Mouse (Mus musculus): ENCODE measurements at regions not wholly inside any gene's neighbourhood (a gene's known extent, or its start where the extent isn't known, plus 50 kb on each side); places are given as distances from the start of the nearest gene placed in this dataset.
A peak's percentile ranks its signal among the peaks of the same experiment; 100 is the strongest.

DNA sequence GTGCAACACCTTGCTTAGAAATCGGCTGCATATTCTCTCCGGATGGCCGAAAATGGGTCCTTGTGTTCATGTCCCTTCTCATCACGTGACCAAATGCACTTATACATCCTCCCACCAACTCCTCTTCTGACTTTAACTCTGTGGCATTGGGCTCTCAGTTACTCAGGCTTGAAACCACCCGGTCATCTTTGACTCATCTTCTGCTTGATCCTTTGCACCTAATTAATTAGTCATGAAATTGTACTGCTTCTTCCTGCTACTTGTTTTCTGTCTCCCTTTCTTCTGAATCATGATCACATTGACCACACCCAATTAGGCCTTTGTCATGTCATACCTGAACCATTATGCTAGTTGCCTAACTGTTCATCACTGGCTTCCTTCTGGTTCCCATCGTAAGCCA, 208.4 kb upstream of the Fam241a start:
- Histone ChIP-seq H3K9ac (replicated peaks) (no peak overlapping the region), H3K4me1 (ENCODE audit: insufficient read depth) (no peaks in the 10 kb centered on the region), H3K36me3 (replicated peaks; ENCODE audit: insufficient read depth, low read length) (no peaks in the 10 kb centered on the region), H3K4me2 (ENCODE audit: low read depth, low read length) (no peak overlapping the region), H3K9me3 (ENCODE audit: low read length) (no peaks in the 10 kb centered on the region), H3K27ac (ENCODE audit: low read depth) (no peak overlapping the region), H3K27me3 (ENCODE audit: insufficient read depth, low read length) (no peaks in the 10 kb centered on the region), H3K4me3 (ENCODE audit: low read depth, low read length) (no peak overlapping the region)
- ATAC-seq (no peak), DNase-seq (no peak)
- no peak for TF ChIP-seq CTCF (IDR thresholded peaks at IDR 0.05; ENCODE audit: low read depth)
- TF ChIP-seq EP300 (IDR thresholded peaks at IDR 0.05; ENCODE audit: low read depth): no peak
- 79% methylated on average over 6 of the region's 6 CpGs for WGBS (ENCODE audit: insufficient replicate concordance)

DNA sequence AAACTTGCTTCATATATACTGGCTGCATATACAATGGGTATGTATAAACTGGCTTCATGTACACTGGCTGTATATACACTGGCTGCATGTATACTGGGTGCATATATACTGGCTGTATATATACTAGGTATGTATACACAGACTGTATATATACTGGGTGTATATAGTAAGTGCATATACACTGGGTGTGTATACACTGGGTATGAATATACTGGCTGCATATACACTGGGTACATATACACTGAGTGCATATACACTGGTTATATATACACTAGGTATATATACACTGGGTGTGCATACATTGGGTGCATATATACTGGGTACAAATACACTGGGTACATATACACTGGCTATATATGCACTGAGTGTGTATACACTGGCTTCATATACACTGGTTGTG, 196.9 kb upstream of the Fam241a start:
- H3K9ac ChIP-seq (replicated peaks): no peak overlapping the region
- ATAC-seq: no peak
- no peaks in the 10 kb centered on the region for H3K4me1 ChIP-seq (ENCODE audit: insufficient read depth)
- no peak overlapping the region for H3K4me2 ChIP-seq (ENCODE audit: low read depth, low read length)
- DNase-seq: no peak
- no peaks in the 10 kb centered on the region for H3K36me3 ChIP-seq (replicated peaks; ENCODE audit: insufficient read depth, low read length)
- H3K27me3 ChIP-seq (ENCODE audit: insufficient read depth, low read length): no peaks in the 10 kb centered on the region
- H3K4me3 ChIP-seq (ENCODE audit: low read depth, low read length): no peak overlapping the region
- H3K27ac ChIP-seq (ENCODE audit: low read depth): no peak overlapping the region
- no peaks in the 10 kb centered on the region for H3K9me3 ChIP-seq (ENCODE audit: low read length)
- TF ChIP-seq EP300 (IDR thresholded peaks at IDR 0.05; ENCODE audit: low read depth) (no peak), CTCF (IDR thresholded peaks at IDR 0.05; ENCODE audit: low read depth) (no peak)

DNA sequence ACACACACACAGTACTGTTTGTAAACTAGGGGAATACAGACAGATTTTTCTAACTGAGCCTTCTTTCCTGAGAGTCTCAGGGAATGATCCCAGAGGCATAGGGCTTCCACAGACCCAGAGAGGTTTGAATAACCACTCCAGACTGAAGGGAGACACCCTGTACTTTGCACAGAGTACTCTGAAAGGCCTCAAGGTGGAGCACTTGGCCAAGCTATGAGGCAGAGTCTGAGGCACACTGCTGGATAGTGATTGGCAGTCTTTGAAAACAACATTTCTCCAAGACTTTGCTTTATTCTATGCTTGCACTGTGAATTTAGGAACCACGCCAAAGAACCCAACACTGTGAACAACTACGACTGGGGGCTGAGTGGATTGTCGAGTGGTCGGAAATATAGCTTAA, 192.1 kb upstream of the Fam241a start:
- Histone ChIP-seq H3K4me2 (ENCODE audit: low read depth, low read length) (no peak overlapping the region), H3K27me3 (ENCODE audit: insufficient read depth, low read length) (no peaks in the 10 kb centered on the region), H3K36me3 (replicated peaks; ENCODE audit: insufficient read depth, low read length) (no peaks in the 10 kb centered on the region), H3K27ac (ENCODE audit: low read depth) (no peak overlapping the region), H3K9me3 (ENCODE audit: low read length) (no peaks in the 10 kb centered on the region), H3K4me1 (ENCODE audit: insufficient read depth) (no peaks in the 10 kb centered on the region), H3K4me3 (ENCODE audit: low read depth, low read length) (no peak overlapping the region), H3K9ac (replicated peaks) (no peak overlapping the region)
- TF ChIP-seq CTCF (IDR thresholded peaks at IDR 0.05; ENCODE audit: low read depth) (peak; percentile 65), EP300 (IDR thresholded peaks at IDR 0.05; ENCODE audit: low read depth) (no peak)
- ATAC-seq: no peak
- DNase-seq: peak; percentile 19
- 33% methylated on average over 4 of the region's 4 CpGs for WGBS (ENCODE audit: insufficient replicate concordance)

DNA sequence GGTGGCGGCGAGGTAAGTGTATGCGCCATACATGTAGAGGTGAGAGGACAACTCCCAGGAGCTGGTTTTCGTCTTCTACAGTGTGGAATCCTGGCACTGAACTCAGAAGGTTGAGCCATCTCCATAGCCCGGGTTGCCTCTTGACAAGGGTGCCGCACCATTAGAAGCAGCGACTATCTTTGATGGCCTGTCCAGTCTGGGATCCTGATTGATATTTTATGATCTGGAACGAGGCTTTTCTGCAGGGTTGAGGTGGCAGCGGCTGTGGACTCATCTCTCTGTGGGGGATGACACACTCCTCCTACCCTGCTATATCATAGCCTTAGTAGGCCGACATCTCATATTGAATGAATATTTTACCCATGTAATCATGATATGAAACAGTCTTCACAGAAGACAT, 191.0 kb upstream of the Fam241a start:
- WGBS (ENCODE audit: insufficient replicate concordance): 76% methylated on average over 10 of the region's 10 CpGs
- Histone ChIP-seq H3K4me1 (ENCODE audit: insufficient read depth) (no peaks in the 10 kb centered on the region), H3K27me3 (ENCODE audit: insufficient read depth, low read length) (no peaks in the 10 kb centered on the region), H3K9me3 (ENCODE audit: low read length) (no peaks in the 10 kb centered on the region), H3K9ac (replicated peaks) (no peak overlapping the region), H3K4me3 (ENCODE audit: low read depth, low read length) (no peak overlapping the region), H3K36me3 (replicated peaks; ENCODE audit: insufficient read depth, low read length) (no peaks in the 10 kb centered on the region), H3K4me2 (ENCODE audit: low read depth, low read length) (no peak overlapping the region), H3K27ac (ENCODE audit: low read depth) (no peak overlapping the region)
- ATAC-seq: no peak
- no peak for DNase-seq
- TF ChIP-seq EP300 (IDR thresholded peaks at IDR 0.05; ENCODE audit: low read depth): no peak
- TF ChIP-seq CTCF (IDR thresholded peaks at IDR 0.05; ENCODE audit: low read depth): no peak

DNA sequence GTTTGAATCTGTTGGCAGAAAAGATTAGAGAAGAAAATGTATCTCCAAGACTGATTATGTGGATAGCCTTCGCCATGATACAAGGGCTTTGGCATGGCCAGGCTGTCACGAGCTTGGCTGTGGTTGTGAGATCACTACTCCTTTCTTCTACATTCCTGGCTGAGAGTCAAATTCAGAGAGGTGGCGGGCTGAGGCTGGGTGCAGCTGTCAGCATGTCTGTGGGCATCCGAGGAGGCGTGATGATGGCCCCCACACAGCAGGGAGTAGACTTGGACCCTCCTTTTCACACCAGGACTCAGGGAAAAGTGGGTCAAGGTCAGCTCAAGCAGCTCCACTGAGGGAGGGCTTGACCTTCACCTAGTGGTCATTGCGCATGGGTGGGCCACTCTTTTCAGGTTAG, 186.3 kb upstream of the Fam241a start:
- WGBS (ENCODE audit: insufficient replicate concordance): 68% methylated on average over 6 of the region's 6 CpGs
- DNase-seq (no peak), ATAC-seq (no peak)
- Histone ChIP-seq H3K9ac (replicated peaks) (no peak overlapping the region), H3K4me1 (ENCODE audit: insufficient read depth) (no peaks in the 10 kb centered on the region), H3K36me3 (replicated peaks; ENCODE audit: insufficient read depth, low read length) (no peaks in the 10 kb centered on the region), H3K4me3 (ENCODE audit: low read depth, low read length) (no peak overlapping the region), H3K27me3 (ENCODE audit: insufficient read depth, low read length) (no peaks in the 10 kb centered on the region), H3K4me2 (ENCODE audit: low read depth, low read length) (no peak overlapping the region), H3K9me3 (ENCODE audit: low read length) (no peaks in the 10 kb centered on the region), H3K27ac (ENCODE audit: low read depth) (no peak overlapping the region)
- TF ChIP-seq EP300 (IDR thresholded peaks at IDR 0.05; ENCODE audit: low read depth) (no peak), CTCF (IDR thresholded peaks at IDR 0.05; ENCODE audit: low read depth) (no peak)

DNA sequence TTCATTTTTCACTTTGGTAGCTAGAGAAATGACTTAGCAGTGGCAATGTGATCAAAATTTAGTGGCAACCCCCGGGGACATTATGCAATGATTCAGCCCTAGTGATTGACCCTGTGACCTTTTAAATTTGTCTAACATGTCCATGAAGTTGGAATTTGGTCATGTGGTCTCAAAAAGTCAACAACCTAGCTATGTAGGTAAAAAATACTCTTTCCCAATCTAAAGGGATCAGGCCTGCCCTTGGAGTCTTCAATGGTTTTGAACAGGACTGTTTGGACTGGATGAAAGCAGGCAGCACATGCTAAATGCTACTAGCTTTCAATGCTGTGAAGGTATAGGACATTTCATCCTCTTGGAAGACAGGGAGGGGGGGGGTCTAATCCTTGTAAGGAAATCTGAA, 185.3 kb upstream of the Fam241a start:
- Histone ChIP-seq H3K36me3 (replicated peaks; ENCODE audit: insufficient read depth, low read length) (no peaks in the 10 kb centered on the region), H3K4me2 (ENCODE audit: low read depth, low read length) (no peak overlapping the region), H3K27me3 (ENCODE audit: insufficient read depth, low read length) (no peaks in the 10 kb centered on the region), H3K9me3 (ENCODE audit: low read length) (no peaks in the 10 kb centered on the region), H3K4me1 (ENCODE audit: insufficient read depth) (no peaks in the 10 kb centered on the region), H3K27ac (ENCODE audit: low read depth) (no peak overlapping the region), H3K9ac (replicated peaks) (no peak overlapping the region), H3K4me3 (ENCODE audit: low read depth, low read length) (no peak overlapping the region)
- no peak for DNase-seq
- TF ChIP-seq CTCF (IDR thresholded peaks at IDR 0.05; ENCODE audit: low read depth): no peak
- TF ChIP-seq EP300 (IDR thresholded peaks at IDR 0.05; ENCODE audit: low read depth): peak; percentile 19; the same call in 1 of the 2 replicates
- WGBS (ENCODE audit: insufficient replicate concordance): 46% methylated on average over 1 of the region's 1 CpGs
- ATAC-seq: peak; percentile 87

DNA sequence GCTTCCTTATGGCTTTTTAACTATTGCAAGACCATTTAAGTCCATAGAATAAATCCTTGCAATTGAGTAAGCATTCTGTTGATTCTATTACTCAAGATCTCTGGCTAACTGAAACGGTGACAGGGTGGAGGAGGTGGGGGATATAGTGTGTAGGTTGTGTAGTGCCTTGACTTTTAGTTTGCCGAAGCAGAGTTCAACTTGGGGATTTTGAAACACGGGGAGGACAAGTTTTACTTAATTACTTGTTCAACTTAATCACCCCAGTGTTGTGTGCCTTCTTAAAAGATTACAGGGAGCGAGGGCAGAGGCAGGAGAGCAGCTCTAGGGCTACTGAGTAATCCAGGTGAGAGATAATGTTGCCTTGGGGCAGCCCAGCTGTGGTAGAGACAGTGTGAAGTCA, 171.7 kb upstream of the Fam241a start:
- WGBS (ENCODE audit: insufficient replicate concordance): 55% methylated on average over 4 of the region's 4 CpGs
- H3K27ac ChIP-seq (ENCODE audit: low read depth): no peak overlapping the region
- H3K9ac ChIP-seq (replicated peaks): no peak overlapping the region
- H3K4me2 ChIP-seq (ENCODE audit: low read depth, low read length): no peak overlapping the region
- H3K4me1 ChIP-seq (ENCODE audit: insufficient read depth): no peaks in the 10 kb centered on the region
- no peak for DNase-seq
- no peaks in the 10 kb centered on the region for H3K27me3 ChIP-seq (ENCODE audit: insufficient read depth, low read length)
- H3K36me3 ChIP-seq (replicated peaks; ENCODE audit: insufficient read depth, low read length): no peaks in the 10 kb centered on the region
- ATAC-seq: no peak
- no peak overlapping the region for H3K4me3 ChIP-seq (ENCODE audit: low read depth, low read length)
- TF ChIP-seq EP300 (IDR thresholded peaks at IDR 0.05; ENCODE audit: low read depth): no peak
- no peak for TF ChIP-seq CTCF (IDR thresholded peaks at IDR 0.05; ENCODE audit: low read depth)
- no peaks in the 10 kb centered on the region for H3K9me3 ChIP-seq (ENCODE audit: low read length)
